Mouse (Mus musculus) CH12.LX (cell line): ENCODE measurements around the gene Tex44.

ENCODE experiments used
- EP300 ChIP-seq: IDR thresholded peaks from 2 replicates; pipeline ENCODE4 v1.6.1; 2011; ENCODE audit warnings: low read length, improper control_type of control experiment
- MAFK ChIP-seq: IDR thresholded peaks from 2 replicates; pipeline ENCODE4 v1.6.1; 2011; ENCODE audit warnings: low read length, improper control_type of control experiment; ENCODE audit not compliant: insufficient replicate concordance
- MAZ ChIP-seq: IDR thresholded peaks from 2 replicates; pipeline ENCODE4 v1.6.1; 2012; ENCODE audit warnings: low read depth, mild to moderate bottlenecking, inconsistent platforms, low read length, improper control_type of control experiment, moderate library complexity
- POLR2A ChIP-seq: IDR thresholded peaks from 2 replicates; pipeline ENCODE4 v1.6.1; 2011; ENCODE audit warnings: low read depth, mild to moderate bottlenecking, improper control_type of control experiment, low read length
- POLR2AphosphoS2 ChIP-seq: IDR thresholded peaks from 2 replicates; pipeline ENCODE4 v1.6.1; 2011; ENCODE audit warnings: low read depth, low read length, improper control_type of control experiment
- SIN3A ChIP-seq: IDR thresholded peaks from 2 replicates; pipeline ENCODE4 v1.6.1; 2012; ENCODE audit warnings: low read length, improper control_type of control experiment, inconsistent platforms

- TF ChIP-seq POLR2A (no peak), SIN3A (no peak), POLR2AphosphoS2 (no peak), EP300 (peak; percentile 68; the same call in 1 of the 2 replicates), MAFK (no peak), MAZ (no peak)
These were observed 44.5 kb downstream of the Tex44 start for GRCm38 (mm10) chr1:86470519-86471181.
